Mouse (Mus musculus) limb, embryonic 14.5 days (tissue): ENCODE measurements at regions not wholly inside any gene's neighbourhood (a gene's known extent, or its start where the extent isn't known, plus 50 kb on each side); places are given as distances from the start of the nearest gene placed in this dataset.

ENCODE experiments used
- ATAC-seq: fragments of 200-750 bp; cut with Nextera tagmentation; 2 replicates; pipeline ENCODE4 v1.8.0; 2017; ENCODE audit warnings: low read depth, moderate number of reproducible peaks, moderate TSS enrichment; ENCODE audit not compliant: low FRiP score
- DNase-seq: peaks from one replicate; pipeline ENCODE4 v3.0.0-alpha.2; 2015; ENCODE audit warnings: low spot score
- H3K27ac ChIP-seq: fragments of 300-500 bp; sonication (generic); replicated peaks from 2 replicates; pipeline ENCODE4 v1.5.1; 2014; ENCODE audit warnings: low read depth, mild to moderate bottlenecking, low read length, moderate library complexity, mixed read lengths
- H3K27me3 ChIP-seq: fragments of 300-500 bp; sonication (generic); 2 replicates; pipeline ENCODE4 v1.6.1; 2014; ENCODE audit warnings: low read length, mixed read lengths; ENCODE audit not compliant: control insufficient read depth, insufficient read depth
- H3K36me3 ChIP-seq: fragments of 300-500 bp; sonication (generic); 2 replicates; pipeline ENCODE4 v1.6.1; 2014; ENCODE audit warnings: mild to moderate bottlenecking, low read length, moderate library complexity, mixed read lengths; ENCODE audit not compliant: control insufficient read depth, insufficient read depth
- H3K4me1 ChIP-seq: fragments of 300-500 bp; sonication (generic); 2 replicates; pipeline ENCODE4 v1.6.1; 2014; ENCODE audit warnings: antibody characterized with exemption, low read length, mixed read lengths; ENCODE audit not compliant: control insufficient read depth, insufficient read depth
- H3K4me2 ChIP-seq: fragments of 300-500 bp; sonication (generic); replicated peaks from 2 replicates; pipeline ENCODE4 v1.6.1; 2014; ENCODE audit warnings: low read depth, mild to moderate bottlenecking, low read length, moderate library complexity; ENCODE audit not compliant: severe bottlenecking
- H3K4me3 ChIP-seq: fragments of 300-500 bp; sonication (generic); replicated peaks from 2 replicates; pipeline ENCODE4 v1.5.1; 2014; ENCODE audit warnings: low read length
- H3K9ac ChIP-seq: fragments of 300-500 bp; sonication (generic); 2 replicates; pipeline ENCODE4 v1.6.1; 2014; ENCODE audit warnings: mild to moderate bottlenecking, low read depth, low read length, moderate library complexity; ENCODE audit not compliant: severe bottlenecking
- H3K9me3 ChIP-seq: fragments of 300-500 bp; sonication (generic); 2 replicates; pipeline ENCODE4 v1.6.1; 2016; ENCODE audit warnings: low read length; ENCODE audit not compliant: control insufficient read depth
- POLR2A ChIP-seq: fragments of 200-500 bp; IDR thresholded peaks from 2 replicates; pipeline ENCODE4 v1.8.0; 2012; ENCODE audit warnings: inconsistent platforms, mild to moderate bottlenecking, moderate library complexity, borderline replicate concordance; ENCODE audit not compliant: insufficient read depth, insufficient read length; ENCODE audit errors: extremely low read depth
- WGBS: fragments of 180-500 bp; shearing (Covaris S2); extraction: QIAGEN DNeasy Blood & Tissue Kit; methylation state at CpG from one replicate; pipeline ENCODE4 v1.1.7; 2014; 5-methylcytosine and 5-hydroxymethylcytosine counted together

- ATAC-seq (no peak), DNase-seq (no peak)
- Histone ChIP-seq H3K4me3 (no peak overlapping the region), H3K27me3 (no peaks in the 10 kb centered on the region), H3K4me2 (no peak overlapping the region), H3K36me3 (no peaks in the 10 kb centered on the region), H3K4me1 (peaks cover 8% of the 10 kb centered on the region), H3K9me3 (no peaks in the 10 kb centered on the region), H3K27ac (no peak overlapping the region), H3K9ac (no peak overlapping the region)
- 93% methylated on average over 6 of the region's 6 CpGs for WGBS
- no peak for TF ChIP-seq POLR2A
These were observed 63.6 kb upstream of the Bod1 start for GRCm38 (mm10) chr11:31735257-31735656.

GRCm38 (mm10) chr11:31736086-31736485 lies 64.4 kb upstream of the Bod1 start:
- H3K4me2 ChIP-seq, result no peak overlapping the region
- no peaks in the 10 kb centered on the region for H3K36me3 ChIP-seq
- no peak overlapping the region for H3K4me3 ChIP-seq
- H3K4me1 ChIP-seq, result peaks cover 3% of the 10 kb centered on the region
- H3K9ac ChIP-seq, result no peak overlapping the region
- ATAC-seq (no peak), DNase-seq (no peak)
- no peak for TF ChIP-seq POLR2A
- no peaks in the 10 kb centered on the region for H3K27me3 ChIP-seq
- no peak overlapping the region for H3K27ac ChIP-seq
- no peaks in the 10 kb centered on the region for H3K9me3 ChIP-seq

GRCm38 (mm10) chr11:31736556-31737089 lies 64.9 kb upstream of the Bod1 start:
- ATAC-seq (no peak), DNase-seq (no peak)
- no peak for TF ChIP-seq POLR2A
- no peaks in the 10 kb centered on the region for H3K9me3 ChIP-seq
- no peak overlapping the region for H3K9ac ChIP-seq
- no peaks in the 10 kb centered on the region for H3K27me3 ChIP-seq
- 82% methylated on average over 4 of the region's 4 CpGs for WGBS
- no peaks in the 10 kb centered on the region for H3K36me3 ChIP-seq
- H3K4me1 ChIP-seq, result no peaks in the 10 kb centered on the region; the same call in 1 of the 2 replicates
- no peak overlapping the region for H3K4me2 ChIP-seq
- no peak overlapping the region for H3K4me3 ChIP-seq
- H3K27ac ChIP-seq, result no peak overlapping the region

GRCm38 (mm10) chr11:31738148-31739021 lies 66.7 kb upstream of the Bod1 start:
- Histone ChIP-seq H3K27me3 (no peaks in the 10 kb centered on the region), H3K4me1 (no peaks in the 10 kb centered on the region), H3K9me3 (no peaks in the 10 kb centered on the region), H3K4me3 (no peak overlapping the region), H3K9ac (no peak overlapping the region), H3K36me3 (no peaks in the 10 kb centered on the region), H3K27ac (no peak overlapping the region), H3K4me2 (no peak overlapping the region)
- DNase-seq (no peak), ATAC-seq (no peak)
- TF ChIP-seq POLR2A, result no peak
- WGBS, result 87% methylated on average over 5 of the region's 5 CpGs

GRCm38 (mm10) chr11:31740409-31740808 lies 68.7 kb upstream of the Bod1 start:
- TF ChIP-seq POLR2A, result no peak
- Histone ChIP-seq H3K4me2 (no peak overlapping the region), H3K36me3 (no peaks in the 10 kb centered on the region), H3K27me3 (no peaks in the 10 kb centered on the region), H3K4me3 (no peak overlapping the region), H3K9me3 (no peaks in the 10 kb centered on the region), H3K27ac (no peak overlapping the region), H3K4me1 (no peaks in the 10 kb centered on the region), H3K9ac (no peak overlapping the region)
- no peak for ATAC-seq
- no peak for DNase-seq
- WGBS, result 56% methylated on average over 5 of the region's 5 CpGs
